Mouse (Mus musculus): ENCODE measurements around the gene Lmo2. TPM values are rescaled to one million over a fixed set of nuclear protein-coding genes. Genes with fewer than 3 reads are reported as not detected.
"Not testable (repeated sequence)": the region's sequence is repeated elsewhere in the genome, so short reads cannot be mapped to it uniquely, and the experiment has no call there.

The Lmo2 gene
- polyA plus RNA-seq, 1 experiment from 2014 or later: 28.7 TPM

DNA sequence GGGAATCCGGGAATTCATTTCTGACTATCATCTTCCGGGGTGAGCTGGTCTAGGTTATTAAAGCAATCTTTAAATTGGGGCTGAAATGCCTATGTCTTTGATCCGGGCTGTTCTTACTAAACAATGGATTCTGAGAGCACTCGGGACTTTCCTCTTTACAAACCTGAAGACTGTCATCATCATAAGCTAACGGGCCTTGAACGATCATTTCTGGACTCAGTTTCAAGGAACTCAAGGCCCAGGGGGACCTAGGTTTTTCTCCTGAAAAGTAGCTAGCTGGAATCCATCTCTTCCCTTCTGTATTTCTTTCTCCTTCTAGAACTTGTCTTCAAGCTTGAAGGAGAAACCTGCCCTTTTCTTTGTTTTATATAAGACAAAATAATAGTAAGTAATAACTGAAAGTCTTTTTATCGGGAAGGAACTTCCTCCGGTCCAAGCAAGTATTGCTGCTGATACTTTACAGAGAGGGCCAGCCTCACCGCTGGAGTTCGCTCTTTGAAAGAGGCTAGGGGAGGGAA, 11.2 kb downstream of the Lmo2 start:
- Histone ChIP-seq H3K9ac (replicated peaks) (peak overlapping the region; percentile 88), H3K4me1 (replicated peaks) (peaks cover 23% of the 10 kb centered on the region), H3K27ac (peak overlapping the region; percentile 89; the same call in 1 of the 2 replicates), H3K4me3 (replicated peaks) (peak overlapping the region; percentile 73), H3K9me3 (no peaks in the 10 kb centered on the region), H3K36me3 (no peaks in the 10 kb centered on the region), H3K4me2 (replicated peaks) (peak overlapping the region; percentile 88), H3K27me3 (peaks cover 38% of the 10 kb centered on the region)
- WGBS: 17% methylated on average over 10 of the region's 10 CpGs
- no peak for ATAC-seq

DNA sequence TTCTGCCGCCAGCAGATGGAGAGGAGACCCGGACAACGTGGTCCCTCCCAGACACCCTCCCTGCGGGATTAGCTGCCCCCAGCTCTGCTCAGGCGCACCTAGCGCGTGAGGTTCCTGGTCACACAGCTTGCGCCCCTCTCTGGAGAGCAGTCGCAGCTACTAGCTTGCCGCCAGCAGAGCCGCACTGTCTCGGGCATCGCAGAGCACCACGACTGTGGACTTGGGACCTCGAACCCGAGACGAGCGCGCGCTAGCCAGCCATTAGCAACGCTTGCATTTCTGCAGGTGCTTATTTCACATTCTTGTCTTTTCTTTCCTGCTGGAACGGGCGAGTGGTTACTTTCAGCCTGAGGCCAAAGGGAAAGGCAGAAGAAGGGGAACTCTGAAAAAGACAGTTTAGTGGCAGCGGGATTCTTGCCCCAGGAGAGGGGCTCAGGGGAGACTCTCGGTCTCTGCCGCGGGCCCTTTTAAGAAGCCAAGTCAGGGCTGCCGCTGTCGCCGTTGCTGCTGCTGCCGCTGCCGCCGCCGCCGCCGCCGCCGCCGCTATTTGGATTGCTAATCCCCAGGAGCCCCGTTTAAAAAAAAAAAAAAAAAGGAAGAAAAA, 11.8 kb downstream of the Lmo2 start:
- under 1% methylated on average over 40 of the region's 40 CpGs for WGBS
- H3K4me2 ChIP-seq (replicated peaks): peak overlapping the region; percentile 88
- H3K9ac ChIP-seq (replicated peaks): peak overlapping the region; percentile 88
- H3K27ac ChIP-seq: peak overlapping the region; percentile 89
- peaks cover 23% of the 10 kb centered on the region for H3K4me1 ChIP-seq (replicated peaks)
- no peaks in the 10 kb centered on the region for H3K9me3 ChIP-seq
- peak overlapping the region; percentile 73 for H3K4me3 ChIP-seq (replicated peaks)
- peak; percentile 88 for ATAC-seq
- H3K27me3 ChIP-seq: peaks cover 38% of the 10 kb centered on the region
- no peaks in the 10 kb centered on the region for H3K36me3 ChIP-seq

DNA sequence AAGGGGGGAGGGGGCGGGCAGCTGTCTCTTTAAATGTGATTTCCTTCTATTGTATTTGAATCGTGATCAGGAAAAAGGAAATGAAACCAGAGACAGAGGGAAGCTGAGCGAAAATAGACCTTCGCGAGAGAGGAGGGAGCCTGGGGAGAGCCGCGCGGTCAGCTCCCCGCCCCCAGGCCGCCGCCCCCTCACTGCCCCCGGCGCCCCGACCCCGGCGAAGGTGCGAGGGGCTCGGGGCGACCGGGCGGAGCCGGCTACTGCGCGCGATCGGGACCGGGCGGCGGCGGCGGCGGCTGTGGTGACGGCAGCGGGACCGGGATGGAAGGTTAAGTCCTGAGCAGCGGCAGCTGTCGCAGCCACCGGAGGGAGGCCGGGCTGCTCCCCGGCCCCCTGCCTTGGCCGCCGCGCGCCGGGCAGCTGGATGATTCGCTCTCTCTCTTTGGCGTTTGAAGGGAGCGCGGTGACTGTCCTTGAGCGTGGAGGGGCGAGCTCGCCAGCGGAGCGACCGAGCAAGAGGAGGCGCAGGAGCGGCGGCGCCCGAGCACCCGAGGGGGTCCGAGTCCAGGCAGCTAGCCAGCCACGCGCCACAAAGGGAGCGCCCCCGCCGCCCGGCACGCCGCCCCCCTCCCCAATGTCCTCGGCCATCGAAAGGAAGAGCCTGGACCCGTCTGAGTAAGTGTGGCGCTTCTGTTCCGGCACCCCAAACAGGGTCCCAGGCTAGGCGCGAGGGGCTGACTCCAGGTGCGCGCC, 12.4 kb downstream of the Lmo2 start:
- ATAC-seq: peak; percentile 74
- Histone ChIP-seq H3K9me3 (no peaks in the 10 kb centered on the region), H3K27ac (peak overlapping the region; percentile 89), H3K4me1 (replicated peaks) (peaks cover 23% of the 10 kb centered on the region), H3K4me2 (replicated peaks) (peak overlapping the region; percentile 88), H3K4me3 (replicated peaks) (peak overlapping the region; percentile 73), H3K36me3 (no peaks in the 10 kb centered on the region), H3K27me3 (peaks cover 38% of the 10 kb centered on the region), H3K9ac (replicated peaks) (peak overlapping the region; percentile 88)
- WGBS: under 1% methylated on average over 68 of the region's 79 CpGs

DNA sequence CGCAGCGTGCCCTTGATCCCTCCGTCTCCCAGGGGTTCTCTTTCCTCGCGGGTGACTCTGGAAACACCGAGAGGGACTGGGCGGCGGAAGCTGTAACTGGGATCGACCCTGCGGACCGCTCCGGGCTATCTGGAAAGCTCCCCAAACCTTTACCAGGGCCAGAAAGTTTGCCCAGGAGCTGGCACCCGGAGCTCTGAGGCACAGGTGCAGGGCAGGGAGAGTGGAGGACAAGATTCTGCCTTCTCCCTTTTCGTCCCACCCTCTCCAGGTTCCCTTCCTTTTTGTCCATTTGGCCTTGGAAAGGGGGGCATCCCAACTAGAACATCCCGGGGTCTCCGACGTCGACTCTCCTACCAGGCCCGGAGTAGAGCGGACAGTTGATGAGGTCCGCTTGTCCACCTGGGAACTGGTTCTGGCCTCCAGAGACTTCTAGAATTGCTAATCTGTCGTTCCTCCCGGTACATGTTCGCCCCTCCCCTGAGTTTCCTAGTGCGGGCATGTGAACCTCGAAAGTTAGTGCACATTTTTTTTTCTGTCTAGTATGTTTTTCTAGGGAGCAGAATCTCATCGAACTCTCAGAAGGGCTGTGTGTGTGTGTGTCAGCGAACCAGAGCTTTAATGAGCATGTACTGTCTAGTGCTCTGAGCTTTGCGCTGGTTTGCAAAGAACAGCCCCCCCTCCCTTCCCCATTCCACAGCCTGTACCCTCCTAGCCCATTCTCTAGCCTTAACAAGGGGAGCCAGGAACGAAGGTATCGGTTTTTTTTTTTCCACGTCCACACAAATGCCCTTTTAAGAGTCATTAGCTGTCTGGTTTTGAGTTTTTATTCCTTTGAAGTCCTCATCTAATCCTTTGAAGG, 13.2 kb downstream of the Lmo2 start:
- 1% methylated on average over 32 of the region's 32 CpGs for WGBS

DNA sequence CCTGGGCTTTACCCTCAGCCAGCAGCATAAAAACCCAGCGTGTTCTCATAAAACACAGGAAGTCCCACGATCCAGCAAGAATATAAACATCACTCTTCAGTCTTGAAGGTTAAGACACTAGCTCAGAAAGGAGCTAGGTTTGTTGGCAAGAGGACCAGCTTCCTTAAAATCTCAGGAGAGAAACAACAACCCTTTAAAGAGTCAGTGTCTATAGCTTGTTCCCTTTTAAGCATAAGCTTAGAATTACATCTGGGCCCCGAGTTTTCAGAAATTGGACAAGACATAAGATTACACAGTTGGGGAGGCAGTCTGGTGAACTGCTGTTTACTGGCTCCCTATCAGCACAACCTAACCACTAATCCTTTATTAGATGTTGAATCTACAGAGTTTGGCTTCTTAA, 14.1 kb downstream of the Lmo2 start:
- no peaks in the 10 kb centered on the region for H3K9me3 ChIP-seq
- no peak for ATAC-seq
- H3K36me3 ChIP-seq: no peaks in the 10 kb centered on the region
- H3K4me2 ChIP-seq (replicated peaks): peak overlapping the region; percentile 88
- H3K4me3 ChIP-seq (replicated peaks): peak overlapping the region; percentile 73; the same call in 1 of the 2 replicates
- H3K27ac ChIP-seq: no peak overlapping the region
- peaks cover 26% of the 10 kb centered on the region for H3K4me1 ChIP-seq (replicated peaks)
- WGBS: 24% methylated on average over 3 of the region's 3 CpGs
- H3K9ac ChIP-seq (replicated peaks): no peak overlapping the region
- peaks cover 33% of the 10 kb centered on the region for H3K27me3 ChIP-seq

More for the DNA sequence above, 13.2 kb downstream of the Lmo2 start:
- Histone ChIP-seq H3K27me3 (peaks cover 38% of the 10 kb centered on the region), H3K4me2 (replicated peaks) (peak overlapping the region; percentile 88), H3K9me3 (no peaks in the 10 kb centered on the region), H3K36me3 (no peaks in the 10 kb centered on the region), H3K27ac (peak overlapping the region; percentile 89), H3K4me3 (replicated peaks) (peak overlapping the region; percentile 73), H3K9ac (replicated peaks) (peak overlapping the region; percentile 88), H3K4me1 (replicated peaks) (peaks cover 23% of the 10 kb centered on the region)
- ATAC-seq: peak; percentile 51

DNA sequence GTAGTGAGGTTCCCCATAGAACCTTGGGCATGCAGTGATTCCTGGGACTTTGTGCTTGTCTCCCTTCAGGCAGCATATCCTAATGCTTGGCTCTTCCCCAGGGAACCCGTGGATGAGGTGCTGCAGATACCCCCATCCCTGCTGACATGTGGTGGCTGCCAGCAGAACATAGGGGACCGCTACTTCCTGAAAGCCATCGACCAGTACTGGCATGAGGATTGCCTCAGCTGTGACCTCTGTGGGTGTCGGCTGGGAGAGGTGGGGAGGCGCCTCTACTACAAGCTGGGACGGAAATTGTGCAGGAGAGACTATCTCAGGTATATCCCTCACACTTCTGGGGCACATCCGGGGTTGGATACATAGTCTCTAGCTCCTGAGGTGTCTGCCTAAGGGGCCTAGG, 18.1 kb downstream of the Lmo2 start:
- H3K4me2 ChIP-seq (replicated peaks): no peak overlapping the region
- no peak overlapping the region for H3K27ac ChIP-seq
- 90% methylated on average over 7 of the region's 7 CpGs for WGBS
- peaks cover 35% of the 10 kb centered on the region for H3K4me1 ChIP-seq (replicated peaks)
- H3K9me3 ChIP-seq: no peaks in the 10 kb centered on the region
- H3K9ac ChIP-seq (replicated peaks): no peak overlapping the region
- H3K4me3 ChIP-seq (replicated peaks): no peak overlapping the region
- ATAC-seq: no peak
- H3K27me3 ChIP-seq: peaks cover 36% of the 10 kb centered on the region
- no peaks in the 10 kb centered on the region for H3K36me3 ChIP-seq

DNA sequence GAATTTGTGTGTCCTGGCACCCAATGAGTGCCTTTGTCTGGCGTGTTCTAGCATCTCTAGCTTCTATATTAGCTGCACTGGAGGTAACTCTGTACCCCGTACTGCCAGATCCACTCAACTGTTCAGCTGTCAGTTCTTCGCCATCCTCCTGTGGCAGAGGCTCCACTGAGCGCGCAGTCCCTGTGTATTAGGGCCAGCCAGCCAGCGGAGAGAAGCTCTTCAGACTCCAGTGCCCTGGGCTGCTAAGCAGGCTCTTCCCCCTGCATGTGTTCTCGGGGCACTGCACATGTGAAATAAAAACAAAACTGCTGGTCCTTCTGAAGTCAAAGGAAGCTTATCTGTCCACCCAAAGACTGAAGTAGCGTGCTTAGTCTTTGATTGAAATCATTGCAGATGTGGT, 19.4 kb downstream of the Lmo2 start:
- WGBS: 41% methylated on average over 8 of the region's 8 CpGs
- H3K9ac ChIP-seq (replicated peaks): no peak overlapping the region

DNA sequence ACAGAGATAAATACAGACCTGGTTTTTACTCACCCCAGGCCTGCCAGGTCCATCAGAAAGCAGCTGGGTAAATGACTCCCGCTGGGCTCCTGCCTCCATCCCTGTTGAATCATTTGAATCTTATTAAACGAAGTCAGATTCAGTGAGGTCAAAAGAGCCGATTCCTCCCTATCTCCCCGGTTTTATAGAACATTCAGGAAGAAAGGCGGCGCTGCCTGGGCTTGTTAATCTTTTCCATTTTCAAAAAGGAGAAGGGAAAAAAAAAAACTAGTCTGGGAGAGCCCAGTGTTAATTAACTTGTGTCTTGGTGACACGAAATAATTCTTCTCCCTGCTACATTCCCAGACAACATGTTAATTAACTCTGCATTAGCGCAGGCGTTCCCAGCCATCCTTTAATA, 19.9 kb downstream of the Lmo2 start:
- Histone ChIP-seq H3K27me3 (peaks cover 20% of the 10 kb centered on the region; the same call in 1 of the 2 replicates), H3K4me3 (replicated peaks) (no peak overlapping the region), H3K27ac (0 out of 2 replicates have a peak overlapping the region, but pooled peaks have one; percentile 12), H3K4me1 (replicated peaks) (peaks cover 25% of the 10 kb centered on the region), H3K4me2 (replicated peaks) (no peak overlapping the region), H3K36me3 (no peaks in the 10 kb centered on the region), H3K9me3 (no peaks in the 10 kb centered on the region), H3K9ac (replicated peaks) (no peak overlapping the region)
- 15% methylated on average over 9 of the region's 9 CpGs for WGBS
- ATAC-seq: no peak

More for the DNA sequence above, 19.4 kb downstream of the Lmo2 start:
- Histone ChIP-seq H3K4me3 (replicated peaks) (no peak overlapping the region), H3K9me3 (no peaks in the 10 kb centered on the region), H3K4me1 (replicated peaks) (peaks cover 25% of the 10 kb centered on the region), H3K4me2 (replicated peaks) (no peak overlapping the region), H3K36me3 (no peaks in the 10 kb centered on the region), H3K27ac (peak overlapping the region; percentile 45; the same call in 1 of the 2 replicates), H3K27me3 (peaks cover 25% of the 10 kb centered on the region)
- ATAC-seq: peak; percentile 48

DNA sequence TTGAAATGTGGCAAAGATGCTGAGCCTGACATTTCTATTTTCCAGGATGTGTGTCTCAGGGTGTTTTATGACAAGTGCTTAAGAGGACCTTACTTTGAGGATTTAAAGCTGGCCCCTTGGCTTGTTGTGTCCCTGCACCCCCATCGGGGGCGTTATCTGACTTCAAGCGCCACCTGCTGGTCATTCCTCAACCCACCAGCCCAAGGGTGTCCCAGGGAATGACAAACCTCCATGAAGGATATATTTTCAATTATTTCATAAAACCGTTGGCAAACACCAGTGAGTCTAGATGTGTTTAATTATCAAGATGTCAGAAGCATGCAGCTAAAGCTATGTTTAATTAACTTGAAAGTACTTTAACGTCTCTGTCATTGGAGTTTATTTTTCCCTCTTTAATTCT, 24.5 kb downstream of the Lmo2 start:
- Histone ChIP-seq H3K4me2 (replicated peaks) (no peak overlapping the region), H3K4me1 (replicated peaks) (peaks cover 18% of the 10 kb centered on the region), H3K27me3 (peaks cover 10% of the 10 kb centered on the region; the same call in 1 of the 2 replicates), H3K4me3 (replicated peaks) (no peak overlapping the region), H3K9ac (replicated peaks) (no peak overlapping the region), H3K27ac (no peak overlapping the region), H3K9me3 (no peaks in the 10 kb centered on the region), H3K36me3 (no peaks in the 10 kb centered on the region)
- 5% methylated on average over 5 of the region's 5 CpGs for WGBS
- peak; percentile 85 for ATAC-seq

DNA sequence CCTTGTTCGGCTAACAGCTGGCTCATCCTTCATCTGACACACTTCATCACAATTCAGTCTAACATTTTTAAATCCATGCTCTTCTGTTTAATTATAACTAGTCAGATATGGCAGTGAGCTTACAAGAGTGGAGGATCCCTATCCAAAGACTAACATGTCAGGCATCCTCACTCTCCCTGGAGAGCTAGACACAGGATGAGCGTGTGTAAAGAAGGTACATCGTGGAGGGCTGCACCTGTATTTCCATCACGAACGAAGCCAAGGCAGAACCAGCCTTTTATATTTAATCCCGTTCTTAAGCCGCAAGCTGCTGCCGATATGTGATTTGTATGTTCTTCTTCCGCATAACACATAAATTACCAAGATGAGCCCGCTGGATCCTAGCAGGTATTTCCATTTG, 25.4 kb downstream of the Lmo2 start:
- H3K27ac ChIP-seq: no peak overlapping the region
- no peak overlapping the region for H3K4me2 ChIP-seq (replicated peaks)
- H3K9ac ChIP-seq (replicated peaks): no peak overlapping the region
- H3K4me3 ChIP-seq (replicated peaks): no peak overlapping the region
- H3K36me3 ChIP-seq: no peaks in the 10 kb centered on the region
- peaks cover 9% of the 10 kb centered on the region for H3K4me1 ChIP-seq (replicated peaks)
- H3K9me3 ChIP-seq: no peaks in the 10 kb centered on the region
- no peak for ATAC-seq
- peaks cover 10% of the 10 kb centered on the region; the same call in 1 of the 2 replicates for H3K27me3 ChIP-seq
- WGBS: 87% methylated on average over 10 of the region's 10 CpGs

DNA sequence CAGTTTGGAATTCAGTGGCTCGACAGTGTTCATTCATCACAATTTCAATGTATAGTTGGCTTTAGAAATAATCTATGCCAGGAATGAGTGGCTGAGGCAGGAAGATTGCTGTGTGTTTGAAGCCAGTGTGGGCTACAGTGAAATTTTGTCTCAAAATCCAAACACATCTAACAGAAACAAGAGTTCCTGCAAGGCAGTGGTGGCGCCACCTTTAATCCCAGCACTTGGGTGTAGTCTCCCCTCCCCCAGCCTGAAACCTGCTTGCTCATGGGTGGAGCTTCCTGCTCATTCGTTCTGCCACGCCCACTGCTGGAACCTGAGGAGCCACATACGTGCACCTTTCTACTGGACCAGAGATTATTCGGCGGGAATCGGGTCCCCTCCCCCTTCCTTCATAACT, 29.8 kb downstream of the Lmo2 start:
- WGBS: 77% methylated on average over 8 of the region's 8 CpGs
- H3K9me3 ChIP-seq; H3K4me1 ChIP-seq (replicated peaks); H3K4me3 ChIP-seq (replicated peaks); ATAC-seq; H3K27ac ChIP-seq; H3K9ac ChIP-seq (replicated peaks); H3K36me3 ChIP-seq; H3K27me3 ChIP-seq; H3K4me2 ChIP-seq (replicated peaks): not testable (repeated sequence)

Data from midbrain, embryonic 13.5 days (tissue).